Mouse (Mus musculus) ovary, postnatal 14 days (tissue): ENCODE results near the gene Ppp1r14d.
A peak's percentile ranks its signal among the peaks of the same experiment; 100 is the strongest.

Experiments used
- DNase-seq: peaks from one replicate; pipeline ENCODE4 v3.0.0; 2022; ENCODE audit warnings: low spot score

Gene Ppp1r14d

DNA sequence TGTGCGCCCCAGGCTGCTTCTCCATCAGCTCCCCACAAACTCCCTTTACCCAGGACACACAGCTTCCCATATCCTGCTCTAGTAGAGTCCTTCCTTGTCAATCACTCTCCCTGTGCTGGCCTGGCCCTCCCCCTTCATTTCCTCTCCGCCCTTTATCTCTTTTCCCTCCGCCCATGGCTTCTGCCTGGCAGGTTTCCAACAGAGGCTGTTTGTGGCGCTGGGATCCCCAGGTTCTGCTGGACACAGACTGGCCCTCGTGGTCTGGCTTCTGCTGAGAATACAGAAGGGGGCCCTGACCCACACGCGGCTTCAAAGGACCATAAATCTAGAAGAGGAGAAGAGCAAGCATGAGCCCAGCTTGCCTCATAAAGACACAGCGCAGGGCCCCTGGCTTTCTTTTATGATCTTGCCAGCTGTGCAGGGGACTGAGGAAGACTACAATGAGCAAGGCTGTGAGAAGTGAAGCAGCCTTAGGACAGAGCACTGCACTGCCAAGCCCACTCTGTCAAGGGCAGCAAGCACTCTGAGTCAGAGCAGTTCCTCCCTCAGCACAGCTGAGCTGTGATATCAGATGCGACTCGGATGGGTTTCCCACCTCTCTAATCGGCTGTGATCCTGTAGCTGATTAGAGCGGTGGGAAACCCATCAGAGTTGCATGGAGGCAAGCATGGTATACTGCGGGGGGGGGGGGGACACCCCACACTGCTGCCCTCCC lies 56.7 kb downstream of the Ppp1r14d start:
- DNase-seq, result peak; percentile 37

DNA sequence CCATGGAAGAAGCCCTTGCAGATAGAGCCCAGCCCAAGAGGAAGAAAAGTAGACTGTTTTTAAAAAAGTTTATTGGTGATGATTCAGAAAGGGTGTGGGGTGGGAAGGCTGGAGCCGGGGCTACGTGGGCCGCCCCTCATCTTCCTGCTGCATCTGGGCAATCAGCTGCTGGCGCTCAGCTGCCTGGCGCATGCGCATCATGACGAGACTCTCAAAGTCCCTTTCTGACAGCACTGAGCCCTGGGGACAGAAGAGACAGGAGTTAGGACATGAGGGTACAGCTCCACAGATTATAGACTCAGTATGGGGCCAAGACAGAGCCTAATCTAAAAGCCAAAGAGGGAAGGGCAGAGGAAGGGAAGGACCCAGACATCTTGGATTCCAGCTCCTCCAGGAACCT lies 57.3 kb downstream of the Ppp1r14d start:
- no peak for DNase-seq

DNA sequence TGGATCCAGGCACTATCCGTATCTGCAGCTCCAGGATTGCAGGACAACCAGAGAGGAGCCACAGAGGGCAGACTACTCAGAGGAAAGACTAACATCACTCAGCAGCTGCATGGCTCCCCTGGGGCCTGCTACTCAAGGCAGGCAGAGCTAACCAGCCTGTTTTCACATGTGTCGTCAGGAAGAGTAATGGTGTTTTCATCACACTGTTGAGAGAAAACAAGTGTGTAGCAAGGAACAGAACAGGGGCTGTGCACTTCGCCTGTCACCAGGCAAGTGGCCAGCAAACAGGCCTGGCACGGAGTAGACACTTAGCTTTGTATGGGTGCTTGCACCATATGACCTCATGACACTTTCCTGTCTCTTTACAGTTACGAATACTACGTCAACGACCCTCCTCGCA lies 58.1 kb downstream of the Ppp1r14d start:
- no peak for DNase-seq

DNA sequence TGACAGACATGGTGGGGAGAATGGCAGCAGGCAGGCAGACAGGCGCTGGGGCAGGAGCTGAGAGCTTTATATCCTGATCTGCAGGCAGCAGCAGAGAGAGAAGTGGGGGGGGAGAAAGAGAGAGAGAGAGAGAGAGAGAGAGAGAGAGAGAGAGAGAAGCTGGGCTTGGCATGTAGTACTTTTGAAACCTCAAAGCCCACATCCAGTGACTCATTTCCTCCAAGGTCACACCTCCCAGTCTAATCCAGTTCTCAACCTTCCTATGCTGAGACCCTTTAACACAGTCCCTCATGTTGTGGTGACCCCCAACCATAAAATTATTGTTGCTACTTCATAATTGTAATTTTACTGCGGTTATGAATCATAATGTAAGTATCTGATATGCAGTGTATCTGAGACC lies 59.4 kb downstream of the Ppp1r14d start:
- no peak for DNase-seq
